Mouse (Mus musculus): ENCODE measurements around the gene Cdca7.

GRCm38 (mm10) chr2:72491650-72492049 lies 15.7 kb downstream of the Cdca7 start:
- TF ChIP-seq CTCF (IDR thresholded peaks at IDR 0.05; ENCODE audit: control insufficient read depth, insufficient read depth, low read length) (no peak), POLR2A (IDR thresholded peaks at IDR 0.05; ENCODE audit: borderline replicate concordance, control insufficient read depth, low read depth, low read length) (no peak)

Data from bone marrow, adult 2 months (tissue).